Mouse (Mus musculus): ENCODE data around the gene Mrm2. TPM values are rescaled to one million over a fixed set of nuclear protein-coding genes. Genes with fewer than 3 reads are reported as not detected.
A peak's percentile ranks its signal among the peaks of the same experiment; 100 is the strongest.

Mrm2 gene
- polyA plus RNA-seq, 1 experiment from 2014 or later: 8.1 TPM

DNA sequence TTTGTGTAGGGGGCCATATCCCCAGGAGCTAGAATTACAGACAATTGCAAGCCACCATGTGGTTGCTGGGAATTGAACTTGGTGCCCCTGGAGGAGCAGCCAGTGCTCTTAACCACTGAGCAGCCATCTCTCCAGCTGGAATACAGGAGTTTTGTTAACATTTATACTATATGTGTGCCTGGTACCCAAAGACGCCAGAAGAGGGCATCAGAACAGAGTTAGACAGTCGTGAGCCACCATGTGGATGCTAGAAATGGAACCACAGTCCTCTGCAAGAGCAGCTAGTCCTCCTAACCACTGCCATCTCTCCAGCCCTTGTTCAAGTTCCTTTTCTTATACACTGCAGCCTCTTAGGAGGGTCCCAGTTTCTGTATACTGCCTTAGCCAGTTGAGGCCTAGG lies 1.9 kb upstream of the Mrm2 start:
- 24% methylated on average over 2 of the region's 2 CpGs for WGBS (ENCODE audit: insufficient replicate concordance)
- ATAC-seq (no peak), DNase-seq (no peak)

DNA sequence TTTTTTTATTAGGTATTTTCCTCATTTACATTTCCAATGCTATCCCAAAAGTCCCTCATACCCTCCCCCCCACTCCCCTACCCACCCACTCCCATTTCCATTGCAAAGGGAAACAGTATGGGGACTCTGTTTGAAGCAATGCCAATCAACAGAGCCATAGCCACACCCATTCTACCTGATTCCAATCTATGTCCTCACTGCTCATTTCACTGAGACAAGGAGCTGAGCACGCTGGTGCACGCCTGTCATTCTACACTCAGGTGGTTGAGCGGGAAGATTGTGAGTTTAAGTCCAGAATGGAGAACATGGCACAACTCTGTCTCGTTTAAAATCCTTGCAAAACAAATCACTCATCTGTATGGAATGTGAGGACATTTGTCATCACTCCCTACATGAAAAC lies 821 bp upstream of the Mrm2 start:
- no peaks in the 10 kb centered on the region for H3K27me3 ChIP-seq (ENCODE audit: insufficient read depth, low read length)
- H3K9me3 ChIP-seq (ENCODE audit: low read length): no peaks in the 10 kb centered on the region
- TF ChIP-seq EP300 (IDR thresholded peaks at IDR 0.05; ENCODE audit: low read depth) (no peak), CTCF (IDR thresholded peaks at IDR 0.05; ENCODE audit: low read depth) (no peak)
- ATAC-seq: peak; percentile 26; the same call in 1 of the 2 replicates
- peaks cover 4% of the 10 kb centered on the region for H3K36me3 ChIP-seq (replicated peaks; ENCODE audit: insufficient read depth, low read length)
- H3K9ac ChIP-seq (replicated peaks): no peak overlapping the region
- H3K4me2 ChIP-seq (ENCODE audit: low read depth, low read length): peak overlapping the region; percentile 86
- H3K4me3 ChIP-seq (ENCODE audit: low read depth, low read length): no peak overlapping the region
- H3K27ac ChIP-seq (ENCODE audit: low read depth): peak overlapping the region; percentile 79; the same call in 1 of the 2 replicates
- peaks cover 15% of the 10 kb centered on the region for H3K4me1 ChIP-seq (ENCODE audit: insufficient read depth)
- no peak for DNase-seq
- 53% methylated on average over 4 of the region's 4 CpGs for WGBS (ENCODE audit: insufficient replicate concordance)

More for the DNA sequence above, 1.9 kb upstream of the Mrm2 start:
- no peaks in the 10 kb centered on the region for H3K27me3 ChIP-seq (ENCODE audit: insufficient read depth, low read length)
- TF ChIP-seq CTCF (IDR thresholded peaks at IDR 0.05; ENCODE audit: low read depth) (peak; percentile 55), EP300 (IDR thresholded peaks at IDR 0.05; ENCODE audit: low read depth) (no peak)
- H3K4me3 ChIP-seq (ENCODE audit: low read depth, low read length): no peak overlapping the region
- peaks cover 15% of the 10 kb centered on the region for H3K4me1 ChIP-seq (ENCODE audit: insufficient read depth)
- H3K4me2 ChIP-seq (ENCODE audit: low read depth, low read length): no peak overlapping the region
- H3K9me3 ChIP-seq (ENCODE audit: low read length): no peaks in the 10 kb centered on the region
- no peak overlapping the region for H3K9ac ChIP-seq (replicated peaks)
- peaks cover 10% of the 10 kb centered on the region for H3K36me3 ChIP-seq (replicated peaks; ENCODE audit: insufficient read depth, low read length)
- H3K27ac ChIP-seq (ENCODE audit: low read depth): no peak overlapping the region

DNA sequence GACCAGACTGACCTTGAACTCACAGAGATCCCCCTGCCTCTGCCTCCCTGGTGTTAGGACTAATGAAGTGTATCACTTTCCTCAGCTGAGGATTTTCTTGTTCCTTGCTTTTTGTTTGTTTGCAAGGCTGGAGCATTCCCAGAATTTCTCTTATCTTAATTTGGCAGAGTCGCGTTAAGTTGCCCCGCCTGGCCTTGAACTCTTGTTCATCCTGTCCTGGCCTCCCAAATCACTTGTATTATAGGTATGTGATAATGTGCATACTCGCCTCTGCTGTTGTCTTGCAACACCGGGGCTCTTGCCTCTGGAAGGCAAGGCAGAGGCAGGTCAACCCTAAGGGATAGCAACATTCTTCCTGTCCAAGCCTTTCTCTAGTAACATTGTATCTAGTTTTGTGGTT lies 7.6 kb downstream of the Mrm2 start:
- DNase-seq (no peak), ATAC-seq (no peak)
- 61% methylated on average over 5 of the region's 5 CpGs for WGBS (ENCODE audit: insufficient replicate concordance)
- peaks cover 4% of the 10 kb centered on the region for H3K36me3 ChIP-seq (replicated peaks; ENCODE audit: insufficient read depth, low read length)
- H3K4me3 ChIP-seq (ENCODE audit: low read depth, low read length): no peak overlapping the region
- TF ChIP-seq EP300 (IDR thresholded peaks at IDR 0.05; ENCODE audit: low read depth) (no peak), CTCF (IDR thresholded peaks at IDR 0.05; ENCODE audit: low read depth) (no peak)
- no peaks in the 10 kb centered on the region for H3K9me3 ChIP-seq (ENCODE audit: low read length)
- no peaks in the 10 kb centered on the region for H3K27me3 ChIP-seq (ENCODE audit: insufficient read depth, low read length)
- no peak overlapping the region for H3K27ac ChIP-seq (ENCODE audit: low read depth)
- no peak overlapping the region for H3K4me2 ChIP-seq (ENCODE audit: low read depth, low read length)
- no peak overlapping the region for H3K9ac ChIP-seq (replicated peaks)
- H3K4me1 ChIP-seq (ENCODE audit: insufficient read depth): peaks cover 8% of the 10 kb centered on the region

DNA sequence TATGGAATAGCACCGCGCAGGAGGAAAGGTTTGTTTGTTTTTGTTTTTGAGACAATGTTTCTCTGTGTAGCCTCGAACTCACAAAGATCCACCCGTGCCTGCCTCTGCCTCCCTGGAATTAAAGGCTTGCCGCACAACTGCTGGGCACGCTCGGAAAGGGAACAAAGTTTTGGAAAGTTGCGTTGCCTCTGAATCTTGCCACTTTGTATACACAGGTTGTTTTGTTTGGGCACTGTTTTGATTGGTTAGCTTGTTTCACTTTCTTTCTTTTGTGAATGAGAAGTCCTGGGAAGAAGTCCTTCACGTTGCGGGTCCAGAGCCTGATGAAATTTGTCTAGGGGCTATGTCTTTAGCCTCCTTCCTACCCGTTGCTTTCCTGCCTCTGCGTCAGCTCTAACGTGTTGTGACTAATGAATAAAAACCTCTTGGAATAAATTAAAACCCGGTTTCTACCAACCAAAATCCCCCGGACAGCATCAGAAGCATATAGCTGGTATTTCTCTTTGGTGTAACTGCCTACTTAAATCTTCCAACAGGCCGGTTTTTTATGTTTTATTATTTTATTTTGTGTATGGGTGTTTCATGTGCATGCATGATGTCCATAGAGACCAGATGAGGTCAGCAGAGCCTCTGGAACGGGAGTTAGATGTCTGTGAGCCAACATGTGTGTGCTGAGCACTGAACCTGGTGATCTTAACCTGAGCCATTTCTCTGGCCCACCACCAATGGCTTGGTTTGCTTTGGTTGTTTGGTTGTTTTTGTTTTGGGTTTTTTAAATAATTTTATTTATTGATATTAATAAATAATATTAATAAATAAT lies 9.7 kb downstream of the Mrm2 start:
- peak overlapping the region; percentile 97 for H3K27ac ChIP-seq (ENCODE audit: low read depth)
- peak overlapping the region; percentile 97 for H3K9ac ChIP-seq (replicated peaks)
- H3K9me3 ChIP-seq (ENCODE audit: low read length): no peaks in the 10 kb centered on the region
- peaks cover 8% of the 10 kb centered on the region for H3K4me1 ChIP-seq (ENCODE audit: insufficient read depth)
- H3K36me3 ChIP-seq (replicated peaks; ENCODE audit: insufficient read depth, low read length): 0 out of 2 replicates have a peak, but pooled peaks cover 4% of the 10 kb centered on the region
- ATAC-seq (peak; percentile 36), DNase-seq (no peak)
- H3K4me2 ChIP-seq (ENCODE audit: low read depth, low read length): peak overlapping the region; percentile 87
- H3K4me3 ChIP-seq (ENCODE audit: low read depth, low read length): peak overlapping the region; percentile 88
- TF ChIP-seq CTCF (IDR thresholded peaks at IDR 0.05; ENCODE audit: low read depth): peak; percentile 53
- TF ChIP-seq EP300 (IDR thresholded peaks at IDR 0.05; ENCODE audit: low read depth): no peak
- H3K27me3 ChIP-seq (ENCODE audit: insufficient read depth, low read length): no peaks in the 10 kb centered on the region
- WGBS (ENCODE audit: insufficient replicate concordance): under 1% methylated on average over 17 of the region's 17 CpGs

DNA sequence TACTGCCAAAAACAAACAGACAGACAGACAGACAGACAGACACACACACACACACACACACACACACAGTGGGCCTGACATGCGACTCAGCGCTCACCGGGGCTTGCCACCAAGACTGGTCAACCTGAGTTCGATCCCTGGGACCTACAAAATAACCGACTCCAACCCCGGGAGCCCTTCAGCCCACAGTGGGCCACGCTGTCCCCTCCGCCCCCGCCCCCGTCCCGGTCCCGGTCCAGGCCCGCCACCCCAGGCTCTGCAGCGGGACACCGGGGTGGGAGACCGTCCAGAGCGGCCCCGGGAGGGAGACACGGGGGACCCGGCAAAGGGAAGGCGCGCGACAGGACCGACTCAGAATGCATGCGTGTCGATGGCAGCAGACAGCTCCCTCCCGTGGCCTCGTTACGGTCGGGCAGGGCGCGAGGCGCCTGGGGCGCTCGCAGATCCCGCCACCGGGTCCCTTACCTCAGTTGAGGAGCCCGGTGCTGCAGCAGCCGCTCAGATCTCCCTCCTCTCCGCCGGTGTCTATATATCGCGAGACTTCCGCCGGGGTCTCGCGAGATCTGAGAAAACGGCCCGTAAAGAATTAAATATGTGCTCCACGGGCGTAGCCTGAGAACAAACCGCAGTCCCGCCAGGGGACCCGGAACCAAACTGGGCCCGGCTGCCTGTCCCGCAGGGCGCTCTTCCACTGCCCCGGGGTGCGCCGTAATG lies 10.5 kb downstream of the Mrm2 start, which contains the start of the genes Mad1l1 and Nudt1:
Mad1l1 (minus strand) TSS at position 511 of the 714 bp plus-strand sequence.
Nudt1 (plus strand) TSS at position 615 of the 714 bp plus-strand sequence.
- ATAC-seq (peak; percentile 97), DNase-seq (peak; percentile 94)
- WGBS (ENCODE audit: insufficient replicate concordance): 1% methylated on average over 56 of the region's 60 CpGs
- Histone ChIP-seq H3K27ac (ENCODE audit: low read depth) (peak within 1 kb of the TSS; percentile 97), H3K4me3 (ENCODE audit: low read depth, low read length) (peak within 1 kb of the TSS; percentile 88), H3K4me2 (ENCODE audit: low read depth, low read length) (peak within 1 kb of the TSS; percentile 87), H3K36me3 (replicated peaks; ENCODE audit: insufficient read depth, low read length) (no peaks in the 10 kb centered on the region), H3K9ac (replicated peaks) (peak within 1 kb of the TSS; percentile 97), H3K9me3 (ENCODE audit: low read length) (no peaks in the 10 kb centered on the region), H3K4me1 (ENCODE audit: insufficient read depth) (peaks cover 8% of the 10 kb centered on the region), H3K27me3 (ENCODE audit: insufficient read depth, low read length) (no peaks in the 10 kb centered on the region)
- TF ChIP-seq EP300 (IDR thresholded peaks at IDR 0.05; ENCODE audit: low read depth) (peak; percentile 93), CTCF (IDR thresholded peaks at IDR 0.05; ENCODE audit: low read depth) (peak; percentile 54)

DNA sequence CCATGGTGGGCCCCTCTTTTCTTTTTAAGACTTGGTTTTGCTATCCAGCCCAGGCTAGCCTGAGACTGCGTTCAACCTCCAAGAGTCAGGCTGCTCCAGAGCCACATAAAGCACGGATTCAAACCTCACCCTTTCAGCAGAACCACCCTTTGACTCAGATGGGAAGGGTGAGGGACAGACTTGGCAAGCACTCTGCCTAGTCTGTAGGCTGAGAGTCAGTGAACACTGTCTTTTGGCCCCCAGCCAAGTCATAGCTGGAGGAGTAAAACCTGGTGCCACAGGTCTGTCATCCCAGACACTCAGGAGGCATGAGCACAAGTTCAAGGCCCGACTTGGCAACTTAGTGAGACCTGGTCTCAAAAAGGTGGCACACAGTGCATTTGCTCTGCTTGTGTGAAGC lies 15.0 kb downstream of the Mrm2 start:
- Histone ChIP-seq H3K4me1 (ENCODE audit: insufficient read depth) (peaks cover 8% of the 10 kb centered on the region), H3K27me3 (ENCODE audit: insufficient read depth, low read length) (no peaks in the 10 kb centered on the region), H3K9me3 (ENCODE audit: low read length) (no peaks in the 10 kb centered on the region), H3K9ac (replicated peaks) (no peak overlapping the region), H3K27ac (ENCODE audit: low read depth) (no peak overlapping the region), H3K36me3 (replicated peaks; ENCODE audit: insufficient read depth, low read length) (peaks cover 20% of the 10 kb centered on the region), H3K4me3 (ENCODE audit: low read depth, low read length) (no peak overlapping the region), H3K4me2 (ENCODE audit: low read depth, low read length) (no peak overlapping the region)
- ATAC-seq (no peak), DNase-seq (no peak)
- WGBS (ENCODE audit: insufficient replicate concordance): 82% methylated on average over 3 of the region's 3 CpGs
- TF ChIP-seq EP300 (IDR thresholded peaks at IDR 0.05; ENCODE audit: low read depth) (no peak), CTCF (IDR thresholded peaks at IDR 0.05; ENCODE audit: low read depth) (no peak)

Measured in liver, postnatal 0 days (tissue).